Mouse (Mus musculus) embryonic facial prominence, embryonic 14.5 days (tissue): ENCODE measurements at regions not wholly inside any gene's neighbourhood (a gene's known extent, or its start where the extent isn't known, plus 50 kb on each side); places are given as distances from the start of the nearest gene placed in this dataset.
"Not testable (repeated sequence)": the region's sequence is repeated elsewhere in the genome, so short reads cannot be mapped to it uniquely, and the experiment has no call there.

ENCODE experiments used
- ATAC-seq: fragments of 200-750 bp; cut with Nextera tagmentation; 2 replicates; pipeline ENCODE4 v1.8.0; 2017; ENCODE audit warnings: low read depth, moderate number of reproducible peaks, moderate TSS enrichment
- DNase-seq: peaks from one replicate; pipeline ENCODE4 v3.0.0-alpha.2; 2015; ENCODE audit warnings: low spot score
- H3K27ac ChIP-seq: fragments of 300-500 bp; sonication (generic); replicated peaks from 2 replicates; pipeline ENCODE4 v1.5.1; 2014; ENCODE audit warnings: low read depth, mild to moderate bottlenecking, low read length, moderate library complexity
- H3K27me3 ChIP-seq: fragments of 300-500 bp; sonication (generic); replicated peaks from 2 replicates; pipeline ENCODE4 v1.6.1; 2014; ENCODE audit warnings: low read length; ENCODE audit not compliant: control insufficient read depth, insufficient read depth
- H3K36me3 ChIP-seq: fragments of 300-500 bp; sonication (generic); 2 replicates; pipeline ENCODE4 v1.6.1; 2014; ENCODE audit warnings: low read length, mixed read lengths; ENCODE audit not compliant: control insufficient read depth, insufficient read depth
- H3K4me1 ChIP-seq: fragments of 300-500 bp; sonication (generic); 2 replicates; pipeline ENCODE4 v1.6.1; 2014; ENCODE audit warnings: antibody characterized with exemption, low read length; ENCODE audit not compliant: control insufficient read depth, insufficient read depth
- H3K4me2 ChIP-seq: fragments of 300-500 bp; sonication (generic); 2 replicates; pipeline ENCODE4 v1.6.1; 2014; ENCODE audit warnings: low read depth, mild to moderate bottlenecking, low read length, moderate library complexity, mixed read lengths
- H3K4me3 ChIP-seq: fragments of 300-500 bp; sonication (generic); 2 replicates; pipeline ENCODE4 v1.5.1; 2014; ENCODE audit warnings: low read depth, mild to moderate bottlenecking, low read length
- H3K9ac ChIP-seq: fragments of 300-500 bp; sonication (generic); 2 replicates; pipeline ENCODE4 v1.6.1; 2014; ENCODE audit warnings: low read depth, mild to moderate bottlenecking, low read length, moderate library complexity, mixed read lengths
- H3K9me3 ChIP-seq: fragments of 300-500 bp; sonication (generic); 2 replicates; pipeline ENCODE4 v1.6.1; 2016; ENCODE audit warnings: low read length; ENCODE audit not compliant: control insufficient read depth
- WGBS: fragments of 180-500 bp; shearing (Covaris S2); extraction: QIAGEN DNeasy Blood & Tissue Kit; methylation state at CpG from one replicate; pipeline ENCODE4 v1.1.7; 2014; 5-methylcytosine and 5-hydroxymethylcytosine counted together

DNA sequence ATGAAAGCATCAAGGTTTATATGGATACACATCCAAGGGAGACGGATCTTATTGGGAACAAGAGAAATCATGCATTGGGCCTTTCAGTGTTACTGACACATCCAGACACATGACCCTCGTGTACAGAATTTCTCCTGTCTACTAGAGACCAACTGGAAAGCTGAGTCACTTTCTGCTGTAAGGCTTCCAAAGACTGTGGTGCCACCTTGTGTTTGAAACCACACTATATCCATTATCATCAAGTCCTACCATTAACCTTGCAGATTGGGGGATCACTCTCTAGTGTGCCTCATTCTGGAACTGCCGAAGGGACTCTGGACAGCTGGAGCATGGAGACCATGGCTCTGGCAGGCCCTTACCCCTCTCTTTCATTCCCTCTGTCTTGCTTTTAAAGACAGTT is 125.2 kb downstream of the Zxdb start:
- WGBS, result no CpG with 5 or more reads among the region's 3 CpGs
- ATAC-seq, H3K27ac ChIP-seq, H3K4me2 ChIP-seq, H3K36me3 ChIP-seq, H3K27me3 ChIP-seq, H3K9ac ChIP-seq, H3K9me3 ChIP-seq, DNase-seq, H3K4me1 ChIP-seq, H3K4me3 ChIP-seq: not testable (repeated sequence)

DNA sequence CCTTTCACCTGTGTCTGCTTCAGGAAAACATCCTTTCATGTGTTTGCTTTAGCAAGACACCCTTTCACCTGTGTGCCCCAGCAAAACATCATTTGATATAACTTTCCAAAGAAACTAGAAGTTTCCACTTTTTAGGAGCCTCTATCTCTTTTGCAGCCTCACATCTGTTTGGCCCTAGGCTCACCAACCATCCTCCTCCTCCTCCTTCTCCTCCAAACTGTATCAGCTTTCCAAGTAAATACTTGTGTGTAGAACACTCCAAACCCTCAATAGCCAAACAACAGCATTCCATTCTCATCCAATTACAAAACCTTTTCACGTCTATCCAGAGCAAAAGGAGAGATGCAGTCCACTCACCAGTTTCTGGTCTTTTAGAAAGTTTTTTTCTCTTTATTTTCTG is 133.1 kb downstream of the Zxdb start:
- Histone ChIP-seq H3K9me3 (no peaks in the 10 kb centered on the region), H3K27me3 (no peaks in the 10 kb centered on the region), H3K9ac (no peak overlapping the region), H3K27ac (no peak overlapping the region), H3K4me2 (no peak overlapping the region), H3K4me3 (no peak overlapping the region), H3K4me1 (no peaks in the 10 kb centered on the region), H3K36me3 (no peaks in the 10 kb centered on the region)
- ATAC-seq (no peak), DNase-seq (no peak)
- 64% methylated on average over 1 of the region's 1 CpGs for WGBS

DNA sequence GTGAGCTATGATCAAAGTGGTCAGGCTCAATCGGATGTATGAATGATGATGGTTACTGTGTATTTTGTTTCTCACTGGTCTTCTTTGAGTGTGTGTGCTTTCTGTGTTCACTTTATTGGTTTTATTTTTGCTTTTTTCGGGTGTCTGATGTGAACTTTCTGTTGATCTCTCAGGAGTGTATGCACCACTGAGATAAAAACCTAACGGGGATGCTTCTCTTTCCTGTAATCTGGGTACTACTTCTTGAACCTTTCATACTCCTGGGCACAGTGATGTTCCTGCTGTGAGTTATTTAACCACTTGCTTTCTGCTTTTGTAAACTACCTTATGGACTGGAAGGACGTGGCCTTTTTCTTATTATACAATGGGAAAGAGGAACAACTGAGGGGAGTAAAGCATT is 133.6 kb downstream of the Zxdb start:
- Histone ChIP-seq H3K27me3 (no peaks in the 10 kb centered on the region), H3K36me3 (no peaks in the 10 kb centered on the region), H3K9ac (no peak overlapping the region), H3K4me3 (no peak overlapping the region), H3K4me2 (no peak overlapping the region), H3K27ac (no peak overlapping the region), H3K4me1 (no peaks in the 10 kb centered on the region), H3K9me3 (no peaks in the 10 kb centered on the region)
- ATAC-seq (no peak), DNase-seq (no peak)
- WGBS, result 66% methylated on average over 4 of the region's 4 CpGs

DNA sequence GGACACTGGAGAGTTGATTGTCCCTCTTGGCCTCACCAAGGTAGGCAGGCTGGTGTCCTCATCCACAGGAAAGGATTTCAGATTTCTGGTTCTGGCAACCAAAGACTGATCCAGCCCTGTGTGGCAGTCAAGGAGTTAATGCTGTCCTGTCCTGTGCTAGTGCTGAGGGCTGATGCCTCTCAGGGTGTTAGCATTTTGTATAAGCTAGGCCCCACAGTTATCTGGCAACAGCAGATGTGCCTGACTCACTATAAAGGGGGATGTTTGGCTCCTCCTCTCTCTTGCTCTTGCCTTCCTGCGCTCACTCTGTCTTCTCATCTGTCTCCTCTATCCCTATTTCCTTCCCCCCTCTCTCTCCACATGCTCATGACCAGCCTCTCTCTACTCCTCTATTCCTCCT is 138.8 kb downstream of the Zxdb start:
- H3K9me3 ChIP-seq, result no peaks in the 10 kb centered on the region
- H3K27ac ChIP-seq, result no peak overlapping the region
- no peak overlapping the region for H3K4me2 ChIP-seq
- H3K4me3 ChIP-seq, result no peak overlapping the region
- ATAC-seq (no peak), DNase-seq (no peak)
- no peaks in the 10 kb centered on the region for H3K27me3 ChIP-seq
- H3K9ac ChIP-seq, result no peak overlapping the region
- H3K4me1 ChIP-seq, result no peaks in the 10 kb centered on the region
- WGBS, result 50% methylated on average over 1 of the region's 1 CpGs
- no peaks in the 10 kb centered on the region for H3K36me3 ChIP-seq

DNA sequence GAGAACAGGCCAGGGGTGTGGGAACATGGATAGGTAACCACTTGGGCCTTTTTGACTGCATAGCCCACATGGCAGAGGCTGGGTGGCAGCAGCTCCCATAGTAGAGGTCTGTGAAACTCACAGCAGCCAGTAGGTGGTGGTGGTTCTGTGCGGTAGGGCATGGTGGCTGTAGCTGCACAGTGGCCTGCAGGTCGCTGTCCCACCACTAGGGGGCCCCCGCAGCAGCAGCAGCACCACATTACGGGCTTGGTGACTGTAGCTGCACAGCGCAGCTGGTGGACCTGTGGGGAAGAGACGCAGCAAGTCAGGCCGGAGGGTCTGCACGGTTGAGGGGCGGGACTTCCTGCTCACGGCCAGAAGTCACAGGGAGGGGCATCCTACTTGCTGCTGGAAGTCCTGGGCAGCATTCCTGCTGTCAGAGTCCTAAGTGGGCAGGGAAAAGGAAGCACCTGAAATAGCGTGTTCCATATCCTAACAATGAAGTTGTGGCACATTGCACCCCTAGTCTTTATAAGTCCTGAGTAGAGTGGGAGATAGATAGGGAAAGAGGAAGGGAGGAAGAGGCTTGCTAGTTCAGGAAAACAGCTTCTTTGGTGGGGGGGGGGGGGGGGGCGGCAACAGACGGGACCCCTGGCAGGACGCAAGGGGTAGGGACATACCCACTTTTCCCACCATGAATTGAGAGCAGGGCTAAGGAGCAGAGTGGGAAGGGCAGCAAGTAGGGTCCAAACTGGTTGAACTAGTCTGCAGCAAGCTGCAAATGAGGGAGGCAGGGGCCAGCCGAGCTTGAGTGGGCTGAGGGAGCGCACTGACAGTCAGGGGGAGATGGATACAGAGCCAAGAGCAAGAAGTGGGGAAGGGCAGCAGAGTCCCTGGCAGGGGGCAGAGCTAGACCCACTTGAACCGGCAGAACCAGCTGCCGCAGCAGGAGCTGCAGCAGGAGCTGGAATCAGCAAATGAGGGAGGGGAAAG is 141.4 kb downstream of the Zxdb start:
- 33% methylated on average over 15 of the region's 18 CpGs for WGBS
- Histone ChIP-seq H3K27ac (peak overlapping the region; percentile 48; the same call in 1 of the 2 replicates), H3K9ac (peak overlapping the region; percentile 46)

DNA sequence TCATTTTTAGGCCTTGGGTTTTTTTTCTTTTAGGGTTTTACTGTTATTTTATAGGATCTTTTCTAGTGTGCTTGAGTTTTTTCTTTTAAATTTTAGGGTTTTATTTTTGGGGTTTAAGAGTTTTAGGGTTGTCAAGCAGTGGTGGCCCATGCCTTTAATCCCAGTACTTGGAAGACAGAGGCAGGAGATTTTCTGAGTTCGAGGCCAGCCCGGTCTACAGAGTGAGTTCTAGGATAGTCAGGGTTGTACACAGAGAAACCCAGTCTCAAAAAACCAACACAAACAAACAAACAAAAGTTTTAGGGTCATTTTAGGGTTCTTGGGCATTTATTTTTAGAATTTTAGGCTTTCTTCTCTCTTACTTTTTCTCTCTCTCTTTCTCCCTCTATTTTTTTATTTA is 142.9 kb downstream of the Spin4 start:
- WGBS, result 85% methylated on average over 2 of the region's 2 CpGs
- H3K4me1 ChIP-seq, H3K27ac ChIP-seq, H3K9me3 ChIP-seq, H3K36me3 ChIP-seq, H3K27me3 ChIP-seq, H3K9ac ChIP-seq, ATAC-seq, H3K4me2 ChIP-seq, H3K4me3 ChIP-seq, DNase-seq: not testable (repeated sequence)

More for the DNA sequence above, 141.4 kb downstream of the Zxdb start:
- DNase-seq (peak; percentile 96), ATAC-seq (peak; percentile 100)
- H3K9me3 ChIP-seq, result no peaks in the 10 kb centered on the region
- H3K36me3 ChIP-seq, result no peaks in the 10 kb centered on the region
- no peaks in the 10 kb centered on the region for H3K27me3 ChIP-seq
- H3K4me2 ChIP-seq, result peak overlapping the region; percentile 64
- peak overlapping the region; percentile 36 for H3K4me3 ChIP-seq
- H3K4me1 ChIP-seq, result no peaks in the 10 kb centered on the region
